Mouse (Mus musculus): ENCODE results near the gene Pxylp1. TPM values are rescaled to one million over a fixed set of nuclear protein-coding genes. Genes with fewer than 3 reads are reported as not detected.

The Pxylp1 gene
- total RNA-seq, 2 experiments from 2014 or later, result 19.4 to 21.3 TPM

- no peak for DNase-seq (ENCODE audit: low spot score in 2 of 2)
Measured at GRCm38 (mm10) chr9:96862836-96863235, 29.6 kb downstream of the Pxylp1 start.

- DNase-seq (ENCODE audit: low spot score in 2 of 2), result peak; percentile 43
Measured at GRCm38 (mm10) chr9:96861092-96861487, 31.4 kb downstream of the Pxylp1 start.

DNA sequence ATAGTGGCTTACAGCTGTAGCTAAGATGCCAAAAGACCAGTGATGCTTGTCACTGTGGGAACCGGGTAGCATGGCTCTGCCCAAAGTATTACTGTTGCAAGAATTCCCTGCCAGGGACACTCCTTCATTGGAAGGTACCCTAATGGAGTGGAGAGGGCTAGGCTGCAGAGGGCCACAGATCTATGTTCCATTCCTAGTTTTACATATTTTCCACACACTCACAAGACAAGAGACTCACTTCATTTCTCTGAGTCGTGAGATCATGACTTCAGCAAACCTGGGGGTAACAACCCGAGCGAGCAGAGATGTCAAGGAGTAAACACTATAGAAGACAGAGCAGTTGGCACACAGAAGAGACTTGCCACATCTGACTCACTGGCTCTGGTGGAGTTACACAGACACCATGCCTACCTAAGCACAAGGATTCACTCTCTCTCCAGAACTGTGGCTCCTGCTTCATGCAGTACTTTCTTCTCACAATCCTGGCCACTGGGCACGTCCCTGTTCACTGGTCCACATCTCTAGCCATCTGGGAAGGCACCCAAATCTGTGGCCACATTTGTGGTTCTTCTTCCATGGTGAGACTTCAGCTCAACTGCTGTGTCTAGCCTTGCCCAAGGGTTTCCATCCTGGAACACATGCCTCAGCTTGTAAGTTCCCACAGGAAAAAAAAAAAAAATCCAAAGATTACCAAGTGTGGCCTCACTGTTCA is 31.9 kb downstream of the Pxylp1 start:
- no peak for DNase-seq (ENCODE audit: low spot score in 2 of 2)

GRCm38 (mm10) chr9:96859027-96859426 is 33.4 kb downstream of the Pxylp1 start:
- no peak for DNase-seq (ENCODE audit: low spot score in 2 of 2)

- DNase-seq (ENCODE audit: low spot score in 2 of 2), result no peak
Measured at GRCm38 (mm10) chr9:96857838-96858237, 34.6 kb downstream of the Pxylp1 start.

- DNase-seq (ENCODE audit: low spot score in 2 of 2), result no peak
Measured at GRCm38 (mm10) chr9:96853300-96854186, 38.9 kb downstream of the Pxylp1 start.

- peak; percentile 59 to 76 for DNase-seq (ENCODE audit: low spot score in 2 of 2)
Measured at GRCm38 (mm10) chr9:96851634-96852033, 40.8 kb downstream of the Pxylp1 start.

DNA sequence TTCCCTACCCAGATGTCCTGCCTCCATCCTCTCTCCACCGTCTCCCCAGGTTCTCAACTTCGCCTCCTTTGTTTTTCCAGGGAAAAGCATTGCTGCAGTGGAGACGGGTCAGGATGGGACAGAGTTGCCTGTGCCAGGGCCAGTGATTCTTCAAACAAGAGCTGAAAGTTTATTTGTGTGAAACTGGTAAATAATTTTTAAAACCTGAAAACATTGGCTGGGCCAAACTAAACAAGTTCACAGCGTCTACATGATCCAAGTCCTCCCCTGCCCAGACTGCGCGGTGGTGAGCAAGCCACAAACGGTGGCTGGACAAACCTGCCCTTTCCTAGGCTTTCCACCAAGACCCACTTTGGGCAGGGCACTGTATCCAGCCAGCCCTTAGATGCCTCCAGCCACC is 41.4 kb downstream of the Pxylp1 start:
- DNase-seq (ENCODE audit: low spot score in 2 of 2), result no peak

- DNase-seq (ENCODE audit: low spot score in 2 of 2), result no peak
Measured at GRCm38 (mm10) chr9:96849012-96849411, 43.5 kb downstream of the Pxylp1 start.

DNA sequence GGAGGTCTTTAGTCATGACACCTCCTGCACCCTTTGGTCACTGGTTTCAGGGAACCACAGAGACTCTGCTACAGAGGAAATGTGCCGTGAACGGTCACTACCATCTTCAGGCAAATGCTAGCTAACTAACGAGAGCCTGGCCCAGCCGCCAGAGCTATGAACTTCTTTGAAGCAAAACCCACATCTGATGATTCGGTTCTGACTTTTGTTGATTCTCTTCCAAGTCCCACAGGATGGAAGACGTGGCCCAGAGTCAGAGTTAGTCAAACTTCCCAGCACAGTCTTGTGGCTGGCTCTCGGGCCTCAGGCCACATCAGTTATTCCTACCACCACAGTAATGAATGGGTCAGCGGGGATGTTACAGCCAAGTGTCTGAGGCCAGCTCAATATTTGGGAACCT is 46.1 kb downstream of the Pxylp1 start:
- DNase-seq (ENCODE audit: low spot score in 2 of 2), result no peak

- DNase-seq (ENCODE audit: low spot score in 2 of 2), result peak; percentile 54 to 60
Measured at GRCm38 (mm10) chr9:96844798-96845209, 47.7 kb downstream of the Pxylp1 start.

- DNase-seq (ENCODE audit: low spot score in 2 of 2), result no peak
Measured at GRCm38 (mm10) chr9:96839376-96839775, 53.1 kb downstream of the Pxylp1 start.

DNA sequence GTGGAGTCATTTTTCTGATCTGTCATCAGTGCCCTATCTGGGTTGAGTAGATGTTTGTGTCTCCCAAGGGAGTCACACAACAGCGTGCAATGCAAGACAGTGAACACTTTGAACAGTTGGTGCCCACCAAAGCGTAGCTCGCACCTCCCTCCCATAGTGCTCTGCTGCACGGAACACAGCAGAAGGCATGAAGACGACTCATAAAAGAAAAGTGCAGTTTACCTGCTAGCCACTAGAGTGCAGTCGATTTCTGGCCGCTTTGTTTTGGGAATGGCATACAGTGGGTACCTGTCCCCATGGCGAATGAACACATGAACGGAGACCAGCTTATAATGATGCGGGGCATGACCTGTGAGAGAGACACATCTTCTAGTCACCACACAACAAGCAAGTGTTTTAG is 53.6 kb downstream of the Pxylp1 start:
- peak in 1 of 2 experiments; percentile 49 for DNase-seq (ENCODE audit: low spot score in 2 of 2)

DNA sequence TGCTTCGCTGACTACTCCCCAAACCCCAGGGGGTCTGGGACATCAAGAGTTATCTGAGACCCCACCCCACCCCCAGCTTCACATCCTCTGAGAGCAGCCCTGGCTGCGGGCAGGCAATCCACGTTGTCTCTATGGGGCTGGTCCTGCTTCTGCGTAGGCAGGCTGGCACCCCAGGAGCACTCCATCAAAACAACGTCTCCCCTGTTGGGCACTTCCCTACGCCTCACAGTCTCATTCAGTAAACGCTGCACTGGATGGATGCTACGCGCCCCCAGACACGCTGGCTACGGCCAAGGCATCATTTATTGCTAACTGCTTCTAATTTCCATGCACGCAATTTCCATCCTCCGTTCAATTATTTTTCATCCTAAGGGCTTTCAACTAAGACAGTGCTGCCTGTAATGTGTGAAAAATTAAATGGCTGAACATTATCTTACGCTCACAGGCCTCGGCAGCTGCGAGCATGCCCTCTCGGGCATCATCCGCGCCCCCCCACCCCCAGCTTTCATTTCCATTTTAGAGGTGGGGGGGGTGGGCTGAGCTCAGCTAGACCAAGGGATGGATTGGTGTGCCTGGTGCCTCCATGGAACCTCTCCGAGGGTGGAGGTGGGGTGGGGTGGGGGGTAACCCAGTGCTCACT is 54.6 kb downstream of the Pxylp1 start:
- DNase-seq (ENCODE audit: low spot score in 2 of 2), result no peak

DNA sequence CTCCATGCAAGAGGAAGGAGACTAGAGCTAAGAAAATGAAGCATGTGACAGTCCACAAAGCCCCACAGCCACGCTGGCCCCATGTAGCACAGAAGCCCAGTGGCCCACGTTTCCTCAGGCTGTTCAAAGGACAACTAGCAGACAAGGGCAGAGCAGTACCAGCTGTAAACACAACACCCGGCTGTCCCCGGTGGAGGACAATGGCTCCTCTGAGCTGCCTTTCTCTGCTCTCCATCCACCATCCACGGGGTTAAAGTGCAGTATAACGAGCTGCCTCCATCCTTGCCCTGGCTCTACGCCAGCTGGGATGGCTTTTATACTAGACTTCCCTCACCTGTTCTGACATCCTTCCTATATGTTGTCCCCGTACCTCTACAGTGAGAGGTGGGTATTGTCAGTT is 55.5 kb downstream of the Pxylp1 start:
- no peak for DNase-seq (ENCODE audit: low spot score in 2 of 2)

- DNase-seq (ENCODE audit: low spot score in 2 of 2), result no peak
Measured at GRCm38 (mm10) chr9:96835374-96835921, 57.0 kb downstream of the Pxylp1 start.

- no peak for DNase-seq (ENCODE audit: low spot score in 2 of 2)
Measured at GRCm38 (mm10) chr9:96833606-96834005, 58.9 kb downstream of the Pxylp1 start.

DNA sequence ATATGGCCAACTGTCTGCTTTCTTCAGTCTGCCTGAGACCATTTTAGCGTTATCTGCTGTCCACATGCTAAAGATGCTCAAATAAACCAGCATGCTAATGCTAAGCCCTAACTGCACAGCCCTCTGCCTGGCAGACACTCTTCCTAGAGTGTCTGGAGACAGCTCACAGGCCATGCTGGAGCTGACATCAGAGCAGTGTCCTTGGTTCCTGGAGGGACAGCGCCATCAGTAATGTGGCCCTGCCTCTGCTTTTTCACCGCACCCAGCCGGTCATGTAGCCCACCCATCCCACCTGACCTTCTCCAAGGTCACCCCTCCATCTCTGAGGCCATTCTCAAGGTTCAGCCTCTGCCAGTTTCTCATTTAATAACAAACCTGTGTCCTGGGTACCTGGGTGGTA is 60.0 kb downstream of the Pxylp1 start:
- no peak for DNase-seq (ENCODE audit: low spot score in 2 of 2)

DNA sequence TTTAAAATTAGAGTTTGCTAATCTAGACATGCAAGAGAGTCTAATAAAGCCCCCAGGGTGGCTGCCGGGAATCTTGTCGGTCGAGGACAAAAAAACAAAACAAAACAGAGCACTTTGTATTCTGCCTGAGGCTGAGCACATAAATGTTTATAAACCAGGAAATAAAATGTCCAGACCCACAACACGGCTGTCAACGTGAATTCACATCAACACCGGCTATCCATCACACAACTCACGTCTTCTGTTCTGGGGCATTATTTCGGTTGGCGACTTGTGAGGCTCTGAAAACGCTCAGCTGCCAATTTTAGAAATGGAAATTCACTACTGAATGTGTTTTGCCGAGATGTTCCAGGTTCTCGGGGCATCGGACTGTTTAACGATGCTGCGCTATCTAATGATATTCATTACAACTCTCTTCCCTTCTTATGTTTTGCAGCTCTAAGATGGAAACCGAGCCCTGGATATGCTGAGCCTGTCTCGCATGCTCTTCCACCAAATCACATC is 61.6 kb downstream of the Pxylp1 start:
- DNase-seq (ENCODE audit: low spot score in 2 of 2), result no peak

- DNase-seq (ENCODE audit: low spot score in 2 of 2), result no peak
Measured at GRCm38 (mm10) chr9:96829682-96830081, 62.8 kb downstream of the Pxylp1 start.

DNA sequence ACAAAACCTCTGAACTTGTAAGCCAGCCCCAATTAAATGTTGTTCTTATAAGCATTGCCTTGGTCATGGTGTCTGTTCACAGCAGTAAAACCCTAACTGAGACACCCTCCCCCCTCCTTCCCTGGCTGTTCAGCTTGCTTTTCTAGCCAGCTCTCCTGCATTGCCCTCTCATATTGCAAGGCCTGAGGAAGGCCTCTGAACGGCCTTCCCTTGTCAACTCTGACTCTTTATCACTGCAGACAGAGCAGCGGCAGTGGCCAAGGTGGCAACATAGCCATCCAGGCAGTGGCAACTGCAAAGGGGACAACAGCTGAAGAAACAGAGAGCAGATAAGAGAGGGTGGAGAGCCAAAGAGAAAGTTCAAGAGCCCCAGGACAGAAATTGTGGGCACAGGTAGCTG is 64.4 kb downstream of the Pxylp1 start:
- DNase-seq (ENCODE audit: low spot score in 2 of 2), result no peak
